Mouse (Mus musculus) lung, postnatal 10 days (tissue): ENCODE measurements at regions not wholly inside any gene's neighbourhood (a gene's known extent, or its start where the extent isn't known, plus 50 kb on each side); places are given as distances from the start of the nearest gene placed in this dataset.

ENCODE experiments used
- DNase-seq: peaks from one replicate; pipeline ENCODE4 v3.0.0; 2021

DNA sequence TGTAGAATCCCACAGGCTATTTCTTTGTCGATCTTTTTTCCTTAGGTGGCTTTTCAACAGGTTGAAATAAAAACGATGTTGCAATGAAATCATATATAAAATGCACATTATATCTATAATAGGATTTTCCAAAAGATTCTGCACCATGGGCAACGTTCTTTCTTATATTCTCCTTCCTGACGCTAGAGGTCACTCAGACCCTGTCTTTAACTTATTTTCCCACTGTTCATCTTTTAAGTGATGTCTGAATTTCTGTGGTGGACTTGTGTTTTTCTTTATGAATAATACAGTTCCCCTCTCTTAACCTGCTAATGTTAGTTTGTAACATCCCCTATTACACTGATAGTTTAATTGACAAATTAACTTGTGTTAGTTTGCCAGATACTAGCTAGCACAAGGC is 86.5 kb upstream of the Got2 start:
- no peak for DNase-seq

DNA sequence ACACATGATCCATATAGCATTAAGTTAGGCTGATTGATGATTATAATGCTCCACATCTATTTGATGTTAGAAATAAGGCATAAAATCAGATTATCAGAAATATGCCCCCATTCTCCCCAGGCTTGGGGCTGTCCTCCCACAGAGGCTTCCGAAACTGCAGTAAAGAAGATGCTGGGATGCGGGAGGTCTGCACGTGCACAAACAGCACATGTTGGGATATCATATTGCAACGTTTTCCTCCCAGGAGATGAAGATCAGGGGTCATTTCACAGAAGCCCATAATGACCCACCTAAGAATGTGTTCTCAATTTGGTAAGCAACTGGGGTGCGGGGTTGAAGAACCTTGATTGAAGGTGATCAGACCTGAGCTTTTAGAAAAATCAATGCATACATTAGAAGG is 85.9 kb upstream of the Got2 start:
- DNase-seq = no peak

DNA sequence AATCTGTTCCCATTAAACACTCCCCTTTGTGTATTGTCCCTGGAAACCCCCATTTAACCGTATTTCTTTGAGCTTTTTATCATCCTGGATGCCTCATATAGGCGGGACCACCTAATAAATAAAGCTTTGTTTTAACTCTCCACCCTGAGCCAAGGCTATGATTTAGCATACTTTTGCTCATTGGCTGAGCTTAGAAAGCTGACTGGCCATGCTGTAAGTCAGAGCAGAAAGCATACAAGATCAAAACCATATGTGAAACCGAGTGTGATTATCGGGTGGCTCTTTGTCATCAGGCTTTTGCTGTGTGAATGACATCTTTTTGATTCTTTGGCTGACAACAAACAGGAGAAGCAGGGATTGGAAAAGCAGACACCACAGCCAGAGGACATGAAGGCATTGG is 85.2 kb upstream of the Got2 start:
- no peak for DNase-seq

DNA sequence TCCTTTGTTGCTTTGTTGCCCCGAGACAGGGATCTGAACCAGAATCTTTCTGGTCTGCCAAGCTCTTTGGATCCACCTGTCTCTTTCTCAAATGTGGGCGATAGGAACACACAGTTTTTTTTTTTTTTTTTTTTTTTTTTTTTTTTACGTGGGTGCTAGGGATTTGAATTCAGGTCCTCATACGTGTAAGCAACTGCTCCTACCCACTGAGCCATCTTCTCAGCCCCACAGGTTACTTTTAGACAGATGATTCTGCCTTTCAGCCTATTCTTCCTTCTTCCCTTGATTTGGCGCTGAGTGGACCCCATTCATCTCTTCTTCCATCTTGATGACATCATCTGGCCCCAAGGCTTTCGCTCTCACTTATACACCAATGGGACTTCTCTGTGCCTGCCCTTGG is 80.5 kb upstream of the Got2 start:
- DNase-seq = no peak

DNA sequence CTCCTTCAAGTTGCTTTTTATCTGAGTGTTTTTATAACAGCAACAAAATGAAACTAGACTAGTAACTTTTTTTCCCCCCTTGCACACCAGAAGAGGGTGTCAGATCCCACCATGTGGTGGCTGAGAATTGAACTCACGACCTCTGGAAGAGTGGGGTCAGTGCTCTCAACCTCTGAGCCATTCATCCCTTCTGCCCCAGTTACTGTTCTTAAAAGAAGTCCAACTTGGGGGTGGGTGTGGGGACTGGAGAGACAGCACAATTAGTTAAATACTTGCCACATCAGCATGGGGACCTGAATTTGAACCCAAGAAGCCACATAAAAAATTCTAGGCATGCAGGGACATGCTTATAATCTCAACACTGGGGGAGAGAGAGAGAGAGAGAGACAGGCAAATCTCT is 78.1 kb upstream of the Got2 start:
- DNase-seq = no peak

DNA sequence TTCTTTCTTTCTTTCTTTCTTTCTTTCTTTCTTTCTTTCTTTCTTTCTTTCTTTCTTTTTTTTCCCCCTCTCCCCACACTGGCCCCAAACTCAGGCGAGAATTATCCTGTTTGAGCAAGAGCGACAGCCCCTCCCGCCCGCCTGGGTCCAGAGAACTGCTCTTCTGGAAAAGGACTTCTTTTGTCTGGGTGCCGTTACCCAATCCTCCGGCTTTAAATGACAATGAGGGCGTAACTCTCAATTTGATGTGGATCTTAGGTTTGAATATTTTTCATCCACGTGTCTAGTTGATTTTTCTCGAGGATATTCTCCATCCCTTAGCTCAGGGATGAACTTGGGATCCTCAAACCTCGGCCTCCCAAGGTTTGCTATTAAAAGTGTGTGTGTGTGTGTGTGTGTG is 63.9 kb upstream of the Got2 start:
- no peak for DNase-seq

DNA sequence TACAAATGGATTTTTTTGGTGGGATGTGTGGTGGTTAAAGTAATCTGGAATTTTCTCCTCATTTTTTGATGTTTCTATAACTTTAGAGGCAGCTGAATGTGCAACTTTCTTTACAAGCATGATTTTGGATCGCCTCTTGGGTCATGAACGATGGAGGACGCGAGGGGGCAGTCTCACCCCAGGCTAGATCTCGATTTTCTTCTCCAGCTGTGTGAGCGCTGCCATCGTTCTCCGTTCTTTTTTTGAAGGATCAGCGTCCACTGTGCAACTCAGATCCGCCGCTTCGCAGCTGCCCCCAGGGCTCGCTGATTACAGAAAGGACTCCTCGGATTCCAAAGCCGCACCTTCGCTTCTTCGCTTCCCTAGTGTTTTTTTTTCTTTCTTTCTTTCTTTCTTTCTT is 63.4 kb upstream of the Got2 start:
- DNase-seq = peak; percentile 76
